Mouse (Mus musculus) c-Kit-positive CD71-positive TER-119-negative erythroid progenitor cells, embryonic 14.5 days (primary cell): ENCODE data around the gene Gnptab.
"Not testable (repeated sequence)": the region's sequence is repeated elsewhere in the genome, so short reads cannot be mapped to it uniquely, and the experiment has no call there.

Experiments used
- DNase-seq: peaks from one replicate; pipeline ENCODE4 v3.0.0-alpha.2; 2013; ENCODE audit warnings: low read depth

The Gnptab gene

GRCm38 (mm10) chr10:88379013-88379885 lies at the start of gene Gnptab, which contains the start of gene Dram1:
Gnptab (plus strand) TSS chr10:88379132.
Dram1 (minus strand) TSS chr10:88379080.
- DNase-seq: no peak

- DNase-seq: no peak
Measured at GRCm38 (mm10) chr10:88330695-88331094, 48.2 kb upstream of the Gnptab start.

- no peak for DNase-seq
Measured at GRCm38 (mm10) chr10:88340660-88341059, 38.3 kb upstream of the Gnptab start.

GRCm38 (mm10) chr10:88341368-88341767 lies 37.6 kb upstream of the Gnptab start:
- no peak for DNase-seq

- no peak for DNase-seq
Measured at GRCm38 (mm10) chr10:88345899-88346401, 33.0 kb upstream of the Gnptab start.

- no peak for DNase-seq
Measured at GRCm38 (mm10) chr10:88346454-88347245, 32.3 kb upstream of the Gnptab start.

GRCm38 (mm10) chr10:88349800-88350199 lies 29.1 kb upstream of the Gnptab start:
- DNase-seq: no peak

GRCm38 (mm10) chr10:88350687-88351086 lies 28.2 kb upstream of the Gnptab start:
- DNase-seq: no peak

GRCm38 (mm10) chr10:88351411-88352103 lies 27.4 kb upstream of the Gnptab start:
- no peak for DNase-seq

GRCm38 (mm10) chr10:88352549-88352948 lies 26.4 kb upstream of the Gnptab start:
- no peak for DNase-seq

GRCm38 (mm10) chr10:88354599-88354998 lies 24.3 kb upstream of the Gnptab start:
- DNase-seq: no peak

- DNase-seq: no peak
Measured at GRCm38 (mm10) chr10:88356114-88356982, 22.6 kb upstream of the Gnptab start.

GRCm38 (mm10) chr10:88356983-88357559 lies 21.9 kb upstream of the Gnptab start:
- DNase-seq: no peak

- DNase-seq: no peak
Measured at GRCm38 (mm10) chr10:88362218-88362617, 16.7 kb upstream of the Gnptab start.

- DNase-seq: no peak
Measured at GRCm38 (mm10) chr10:88364221-88364620, 14.7 kb upstream of the Gnptab start.

- DNase-seq: no peak
Measured at GRCm38 (mm10) chr10:88369233-88369632, 9.7 kb upstream of the Gnptab start.

GRCm38 (mm10) chr10:88371793-88372192 lies 7.1 kb upstream of the Gnptab start:
- no peak for DNase-seq

- DNase-seq: no peak
Measured at GRCm38 (mm10) chr10:88372436-88372835, 6.5 kb upstream of the Gnptab start.

GRCm38 (mm10) chr10:88372945-88373344 lies 6.0 kb upstream of the Gnptab start:
- DNase-seq: not testable (repeated sequence)

- no peak for DNase-seq
Measured at GRCm38 (mm10) chr10:88374984-88375383, 3.9 kb upstream of the Gnptab start.

GRCm38 (mm10) chr10:88376770-88377169 lies 2.2 kb upstream of the Gnptab start:
- peak; percentile 77 for DNase-seq
